Mouse (Mus musculus): ENCODE results near the gene Stpg1.

GRCm38 (mm10) chr4:135508419-135509039 lies 13.9 kb downstream of the Stpg1 start:
- TF ChIP-seq CTCF (conservative IDR thresholded peaks at IDR 0.05; ENCODE audit: insufficient read depth, insufficient read length, low read depth, low read length) (peak; percentile 82), POLR2A (IDR thresholded peaks at IDR 0.05; ENCODE audit: low read depth, low read length) (no peak)
